Mouse (Mus musculus): ENCODE data around the gene Pald1. TPM values are rescaled to one million over a fixed set of nuclear protein-coding genes. Genes with fewer than 3 reads are reported as not detected.

The Pald1 gene
- total RNA-seq, 2 experiments from 2014 or later, result 32.1 to 35.9 TPM

GRCm38 (mm10) chr10:61405958-61406357 lies 22.6 kb upstream of the Pald1 start:
- DNase-seq (ENCODE audit: low spot score in 2 of 2), result no peak

GRCm38 (mm10) chr10:61402911-61403310 lies 19.6 kb upstream of the Pald1 start:
- no peak for DNase-seq (ENCODE audit: low spot score in 2 of 2)

GRCm38 (mm10) chr10:61402480-61402879 lies 19.1 kb upstream of the Pald1 start:
- no peak for DNase-seq (ENCODE audit: low spot score in 2 of 2)

GRCm38 (mm10) chr10:61400407-61400806 lies 17.1 kb upstream of the Pald1 start:
- DNase-seq (ENCODE audit: low spot score in 2 of 2), result no peak

GRCm38 (mm10) chr10:61399156-61399734 lies 15.9 kb upstream of the Pald1 start:
- DNase-seq (ENCODE audit: low spot score in 2 of 2), result peak; percentile 67 to 70

GRCm38 (mm10) chr10:61398125-61398524 lies 14.8 kb upstream of the Pald1 start:
- DNase-seq (ENCODE audit: low spot score in 2 of 2), result no peak

GRCm38 (mm10) chr10:61394476-61395136 lies 11.3 kb upstream of the Pald1 start:
- DNase-seq (ENCODE audit: low spot score in 2 of 2), result no peak

- no peak for DNase-seq (ENCODE audit: low spot score in 2 of 2)
Measured at GRCm38 (mm10) chr10:61392584-61392983, 9.3 kb upstream of the Pald1 start.

GRCm38 (mm10) chr10:61390148-61390547 lies 6.8 kb upstream of the Pald1 start:
- DNase-seq (ENCODE audit: low spot score in 2 of 2), result no peak

- no peak for DNase-seq (ENCODE audit: low spot score in 2 of 2)
Measured at GRCm38 (mm10) chr10:61389020-61389419, 5.7 kb upstream of the Pald1 start.

GRCm38 (mm10) chr10:61386284-61386683 lies 3.0 kb upstream of the Pald1 start:
- DNase-seq (ENCODE audit: low spot score in 2 of 2), result no peak

GRCm38 (mm10) chr10:61385174-61385573 lies 1.8 kb upstream of the Pald1 start:
- no peak for DNase-seq (ENCODE audit: low spot score in 2 of 2)

GRCm38 (mm10) chr10:61383715-61384047 lies 351 bp upstream of the Pald1 start:
- DNase-seq (ENCODE audit: low spot score in 2 of 2), result no peak

- DNase-seq (ENCODE audit: low spot score in 2 of 2), result no peak
Measured at GRCm38 (mm10) chr10:61382281-61382731, 1.0 kb downstream of the Pald1 start.

- DNase-seq (ENCODE audit: low spot score in 2 of 2), result no peak
Measured at GRCm38 (mm10) chr10:61381823-61382222, 1.5 kb downstream of the Pald1 start.

- DNase-seq (ENCODE audit: low spot score in 2 of 2), result peak in 1 of 2 experiments; percentile 62
Measured at GRCm38 (mm10) chr10:61380186-61380585, 3.1 kb downstream of the Pald1 start.

- no peak for DNase-seq (ENCODE audit: low spot score in 2 of 2)
Measured at GRCm38 (mm10) chr10:61379340-61380040, 3.8 kb downstream of the Pald1 start.

- no peak for DNase-seq (ENCODE audit: low spot score in 2 of 2)
Measured at GRCm38 (mm10) chr10:61378698-61379097, 4.6 kb downstream of the Pald1 start.

- no peak for DNase-seq (ENCODE audit: low spot score in 2 of 2)
Measured at GRCm38 (mm10) chr10:61378050-61378449, 5.3 kb downstream of the Pald1 start.

- DNase-seq (ENCODE audit: low spot score in 2 of 2), result no peak
Measured at GRCm38 (mm10) chr10:61374771-61375481, 8.4 kb downstream of the Pald1 start.

- DNase-seq (ENCODE audit: low spot score in 2 of 2), result no peak
Measured at GRCm38 (mm10) chr10:61374076-61374475, 9.3 kb downstream of the Pald1 start.

GRCm38 (mm10) chr10:61372585-61372923 lies 10.8 kb downstream of the Pald1 start:
- DNase-seq (ENCODE audit: low spot score in 2 of 2), result no peak

Data from gastrocnemius, postnatal 4 days (tissue).